Mouse (Mus musculus) T-cell, adult 2 months (primary cell): ENCODE results near the gene Ltbp2.

Source experiments
- DNase-seq: peaks from one replicate; pipeline ENCODE4 v3.0.0; 2022; ENCODE audit warnings: low spot score

Gene Ltbp2

GRCm38 (mm10) chr12:84839965-84840364 is 36.4 kb downstream of the Ltbp2 start:
- no peak for DNase-seq

GRCm38 (mm10) chr12:84835626-84836025 is 40.7 kb downstream of the Ltbp2 start:
- no peak for DNase-seq

GRCm38 (mm10) chr12:84834773-84835172 is 41.6 kb downstream of the Ltbp2 start:
- DNase-seq = no peak

- DNase-seq = no peak
Observed at GRCm38 (mm10) chr12:84831648-84832047, 44.7 kb downstream of the Ltbp2 start.

- no peak for DNase-seq
Observed at GRCm38 (mm10) chr12:84831141-84831540, 45.2 kb downstream of the Ltbp2 start.

- DNase-seq = no peak
Observed at GRCm38 (mm10) chr12:84830438-84830837, 45.9 kb downstream of the Ltbp2 start.

GRCm38 (mm10) chr12:84829913-84830312 is 46.4 kb downstream of the Ltbp2 start:
- DNase-seq = no peak

- DNase-seq = no peak
Observed at GRCm38 (mm10) chr12:84829109-84829724, 47.1 kb downstream of the Ltbp2 start.

- DNase-seq = no peak
Observed at GRCm38 (mm10) chr12:84827384-84827933, 48.9 kb downstream of the Ltbp2 start.

GRCm38 (mm10) chr12:84824203-84824602 is 52.1 kb downstream of the Ltbp2 start:
- no peak for DNase-seq

- DNase-seq = no peak
Observed at GRCm38 (mm10) chr12:84823601-84824000, 52.7 kb downstream of the Ltbp2 start.

GRCm38 (mm10) chr12:84819236-84820168 is 56.8 kb downstream of the Ltbp2 start:
- DNase-seq = no peak

GRCm38 (mm10) chr12:84818496-84818895 is 57.8 kb downstream of the Ltbp2 start:
- DNase-seq = no peak

GRCm38 (mm10) chr12:84814663-84815325 is 61.5 kb downstream of the Ltbp2 start:
- no peak for DNase-seq

GRCm38 (mm10) chr12:84813773-84814172 is 62.6 kb downstream of the Ltbp2 start:
- no peak for DNase-seq

GRCm38 (mm10) chr12:84812004-84812403 is 64.3 kb downstream of the Ltbp2 start:
- no peak for DNase-seq

GRCm38 (mm10) chr12:84811510-84811909 is 64.8 kb downstream of the Ltbp2 start:
- DNase-seq = no peak

- DNase-seq = no peak
Observed at GRCm38 (mm10) chr12:84810810-84811209, 65.5 kb downstream of the Ltbp2 start.

GRCm38 (mm10) chr12:84809033-84809432 is 67.3 kb downstream of the Ltbp2 start:
- DNase-seq = no peak

GRCm38 (mm10) chr12:84807351-84807750 is 69.0 kb downstream of the Ltbp2 start:
- DNase-seq = no peak

GRCm38 (mm10) chr12:84806726-84807125 is 69.6 kb downstream of the Ltbp2 start:
- DNase-seq = no peak

GRCm38 (mm10) chr12:84806010-84806409 is 70.3 kb downstream of the Ltbp2 start:
- no peak for DNase-seq
